Mouse (Mus musculus) liver, postnatal 0 days (tissue): ENCODE results near the gene Wdr20. TPM values are rescaled to one million over a fixed set of nuclear protein-coding genes. Genes with fewer than 3 reads are reported as not detected.
"Not testable (repeated sequence)": the region's sequence is repeated elsewhere in the genome, so short reads cannot be mapped to it uniquely, and the experiment has no call there.

Source experiments
- ATAC-seq: fragments of 200-750 bp; cut with Nextera tagmentation; 2 replicates; pipeline ENCODE4 v1.8.0; 2017; ENCODE audit warnings: mild to moderate bottlenecking, moderate library complexity
- DNase-seq: peaks from one replicate; pipeline ENCODE4 v3.0.0-alpha.2; 2016
- H3K27ac ChIP-seq: fragments of 300-500 bp; sonication (generic); 2 replicates; pipeline ENCODE4 v1.5.1; 2014; ENCODE audit warnings: antibody characterized with exemption, moderate library complexity, mild to moderate bottlenecking, low read depth
- H3K27me3 ChIP-seq: fragments of 300-500 bp; sonication (generic); 2 replicates; pipeline ENCODE4 v1.6.1; 2014; ENCODE audit warnings: low read length, control low read depth, mixed read lengths; ENCODE audit not compliant: insufficient read depth
- H3K36me3 ChIP-seq: fragments of 300-500 bp; sonication (generic); replicated peaks from 2 replicates; pipeline ENCODE4 v1.6.1; 2014; ENCODE audit warnings: mild to moderate bottlenecking, control low read depth, low read length, moderate library complexity, mixed read lengths; ENCODE audit not compliant: insufficient read depth
- H3K4me1 ChIP-seq: fragments of 300-500 bp; sonication (generic); 2 replicates; pipeline ENCODE4 v1.6.1; 2014; ENCODE audit warnings: antibody characterized with exemption, mild to moderate bottlenecking, control low read depth; ENCODE audit not compliant: insufficient read depth
- H3K4me2 ChIP-seq: fragments of 300-500 bp; sonication (generic); 2 replicates; pipeline ENCODE4 v1.6.1; 2014; ENCODE audit warnings: low read depth, mild to moderate bottlenecking, low read length, moderate library complexity, mixed read lengths
- H3K4me3 ChIP-seq: fragments of 300-500 bp; sonication (generic); 2 replicates; pipeline ENCODE4 v1.5.1; 2014; ENCODE audit warnings: low read depth, low read length
- H3K9ac ChIP-seq: fragments of 300-500 bp; sonication (generic); replicated peaks from 2 replicates; pipeline ENCODE4 v1.6.1; 2014; ENCODE audit warnings: mild to moderate bottlenecking, moderate library complexity
- H3K9me3 ChIP-seq: fragments of 300-500 bp; sonication (generic); 2 replicates; pipeline ENCODE4 v1.6.1; 2016; ENCODE audit warnings: mild to moderate bottlenecking, control low read depth, low read length, mixed read lengths
- CTCF ChIP-seq: sonication (generic); IDR thresholded peaks from 2 replicates; pipeline ENCODE4 v1.5.1; 2016; ENCODE audit warnings: antibody characterized with exemption, low read depth
- EP300 ChIP-seq: IDR thresholded peaks from 2 replicates; pipeline ENCODE4 v1.6.1; 2016; ENCODE audit warnings: antibody characterized with exemption, low read depth, mild to moderate bottlenecking
- WGBS: fragments of 180-500 bp; shearing (Covaris S2); extraction: QIAGEN DNeasy Blood & Tissue Kit; methylation state at CpG from one replicate; pipeline ENCODE4 v1.1.7; 2014; ENCODE audit not compliant: insufficient replicate concordance; 5-methylcytosine and 5-hydroxymethylcytosine counted together
- polyA plus RNA-seq: library from polyadenylated mRNA; unstranded; fragments of >200 nt; fragmentation: Nextera tagmentation; extraction: Ambion mirVana; gene quantifications from 2 replicates; pipeline ENCODE4 v1.2.1, GENCODE M21; 2015

Wdr20 gene
- polyA plus RNA-seq, 1 experiment from 2014 or later = 6.4 TPM

DNA sequence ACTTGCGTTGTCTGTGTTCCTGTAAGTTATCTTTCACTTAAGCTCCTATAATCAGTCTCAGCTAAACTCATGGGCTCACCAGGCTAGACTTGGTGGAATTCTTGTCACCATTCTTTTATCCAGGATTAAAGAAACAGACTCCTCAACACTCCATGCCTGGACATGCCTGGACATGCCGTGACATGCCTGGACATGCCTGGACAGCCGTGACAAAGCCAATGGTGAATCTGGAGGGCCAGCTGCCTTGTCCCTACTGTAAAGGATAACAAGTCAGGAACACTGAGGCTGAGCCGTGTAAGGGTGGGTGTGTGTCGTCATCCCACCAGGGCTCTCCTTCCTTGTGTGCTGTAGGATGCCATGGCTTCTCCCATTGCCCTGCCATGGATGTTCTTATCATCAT is 12.7 kb upstream of the Wdr20 start:
- no peak for ATAC-seq
- 84% methylated on average over 5 of the region's 5 CpGs for WGBS
- Histone ChIP-seq H3K4me3 (no peak overlapping the region), H3K36me3 (no peaks in the 10 kb centered on the region), H3K4me2 (no peak overlapping the region), H3K27ac (no peak overlapping the region), H3K9ac (no peak overlapping the region), H3K9me3 (no peaks in the 10 kb centered on the region), H3K27me3 (no peaks in the 10 kb centered on the region), H3K4me1 (no peaks in the 10 kb centered on the region)
- TF ChIP-seq CTCF (no peak), EP300 (no peak)
- DNase-seq = no peak

DNA sequence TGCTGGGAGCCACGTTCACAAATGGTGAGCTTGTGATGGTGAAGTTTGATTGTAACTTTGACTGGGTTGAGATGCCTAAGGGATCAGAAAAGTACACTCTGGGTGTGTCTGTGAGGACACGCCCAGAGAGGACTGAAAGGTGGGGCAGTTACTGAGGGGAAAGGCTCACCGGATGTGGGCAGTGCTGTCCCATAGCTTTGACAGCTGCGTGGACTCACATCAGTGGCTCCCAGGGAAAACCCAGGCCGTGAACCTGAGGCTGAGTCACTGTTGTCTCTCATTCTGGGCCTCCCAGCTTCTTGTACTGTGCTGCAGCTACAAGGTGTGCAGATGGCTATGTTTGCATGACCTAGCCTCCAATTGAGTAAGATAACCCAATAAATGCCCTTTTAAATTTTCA is 12.3 kb upstream of the Wdr20 start:
- no peak overlapping the region for H3K4me2 ChIP-seq
- TF ChIP-seq EP300 (no peak), CTCF (no peak)
- 68% methylated on average over 5 of the region's 5 CpGs for WGBS
- no peaks in the 10 kb centered on the region for H3K27me3 ChIP-seq
- H3K9ac ChIP-seq = no peak overlapping the region
- ATAC-seq = no peak
- no peaks in the 10 kb centered on the region for H3K36me3 ChIP-seq
- H3K4me3 ChIP-seq = no peak overlapping the region
- DNase-seq = no peak
- no peaks in the 10 kb centered on the region for H3K9me3 ChIP-seq
- H3K4me1 ChIP-seq = no peaks in the 10 kb centered on the region
- H3K27ac ChIP-seq = no peak overlapping the region

DNA sequence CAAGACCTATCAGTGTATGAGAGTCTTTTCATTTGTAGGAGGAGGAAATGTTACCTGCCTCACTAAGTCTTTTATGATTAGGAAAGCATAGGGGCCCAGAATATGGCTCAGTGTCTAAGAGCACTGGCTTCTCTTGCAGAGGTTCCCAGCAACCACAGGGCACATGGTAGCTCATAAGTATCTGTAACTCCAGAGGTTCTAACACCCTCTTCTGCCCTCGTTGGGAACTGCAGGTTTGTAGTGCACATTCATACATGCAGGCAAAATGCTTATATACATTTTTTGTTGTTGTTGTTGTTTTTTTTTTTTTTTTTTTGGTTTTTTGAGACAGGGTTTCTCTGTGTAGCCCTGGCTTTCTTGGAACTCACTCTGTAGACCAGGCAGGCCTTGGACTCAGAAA is 11.3 kb upstream of the Wdr20 start:
- H3K9me3 ChIP-seq = no peaks in the 10 kb centered on the region
- TF ChIP-seq CTCF (peak; percentile 13; the same call in 1 of the 2 replicates), EP300 (no peak)
- no peaks in the 10 kb centered on the region for H3K4me1 ChIP-seq
- no peak overlapping the region for H3K4me2 ChIP-seq
- 32% methylated on average over 1 of the region's 1 CpGs for WGBS
- DNase-seq (no peak), ATAC-seq (no peak)
- no peaks in the 10 kb centered on the region for H3K27me3 ChIP-seq
- no peak overlapping the region for H3K4me3 ChIP-seq
- no peak overlapping the region for H3K9ac ChIP-seq
- H3K36me3 ChIP-seq = no peaks in the 10 kb centered on the region
- no peak overlapping the region for H3K27ac ChIP-seq

DNA sequence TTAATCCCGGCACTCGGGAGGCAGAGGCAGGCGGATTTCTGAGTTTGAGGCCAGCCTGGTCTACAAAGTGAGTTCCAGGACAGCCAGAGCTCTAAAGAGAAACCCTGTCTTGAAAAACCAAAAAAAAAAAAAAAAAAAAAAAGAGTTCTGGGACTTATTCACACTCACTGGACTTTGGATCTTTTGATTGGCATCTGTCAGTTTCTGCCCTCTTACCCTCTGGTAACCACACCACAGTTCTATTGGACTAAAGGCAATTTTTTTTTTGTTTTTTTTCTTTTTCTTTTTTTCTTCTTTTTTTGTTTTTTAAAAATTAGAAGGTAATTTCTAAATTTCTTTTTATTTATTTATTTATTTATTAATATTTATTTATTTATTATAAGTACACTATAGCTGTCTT is 4.5 kb upstream of the Wdr20 start:
- not testable (repeated sequence) for H3K27ac ChIP-seq, H3K4me3 ChIP-seq, H3K4me1 ChIP-seq, H3K4me2 ChIP-seq, H3K36me3 ChIP-seq, H3K9me3 ChIP-seq, H3K9ac ChIP-seq, ATAC-seq, DNase-seq, H3K27me3 ChIP-seq
- 85% methylated on average over 3 of the region's 3 CpGs for WGBS

DNA sequence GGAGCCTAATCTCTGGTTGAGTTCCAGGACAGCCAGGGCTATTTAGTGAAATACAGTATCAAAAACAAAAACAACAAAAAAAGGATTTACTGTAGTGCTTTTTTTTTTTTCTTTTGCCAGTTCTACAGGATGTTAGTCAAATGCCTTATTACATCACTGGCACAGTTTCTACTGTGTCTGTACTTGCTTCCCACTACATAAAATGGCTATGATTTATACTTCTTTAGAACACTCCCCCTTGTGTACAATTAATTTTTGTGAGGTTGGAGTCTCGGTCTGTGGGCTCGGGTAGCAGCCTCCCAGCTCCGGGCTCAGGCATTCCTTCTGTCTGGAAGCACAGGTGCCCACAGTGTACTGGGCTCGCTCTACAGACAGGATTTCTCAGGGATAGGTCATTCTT is 1.1 kb upstream of the Wdr20 start:
- Histone ChIP-seq H3K4me1 (peaks cover 16% of the 10 kb centered on the region), H3K9ac (no peak overlapping the region)
- no peak for DNase-seq

DNA sequence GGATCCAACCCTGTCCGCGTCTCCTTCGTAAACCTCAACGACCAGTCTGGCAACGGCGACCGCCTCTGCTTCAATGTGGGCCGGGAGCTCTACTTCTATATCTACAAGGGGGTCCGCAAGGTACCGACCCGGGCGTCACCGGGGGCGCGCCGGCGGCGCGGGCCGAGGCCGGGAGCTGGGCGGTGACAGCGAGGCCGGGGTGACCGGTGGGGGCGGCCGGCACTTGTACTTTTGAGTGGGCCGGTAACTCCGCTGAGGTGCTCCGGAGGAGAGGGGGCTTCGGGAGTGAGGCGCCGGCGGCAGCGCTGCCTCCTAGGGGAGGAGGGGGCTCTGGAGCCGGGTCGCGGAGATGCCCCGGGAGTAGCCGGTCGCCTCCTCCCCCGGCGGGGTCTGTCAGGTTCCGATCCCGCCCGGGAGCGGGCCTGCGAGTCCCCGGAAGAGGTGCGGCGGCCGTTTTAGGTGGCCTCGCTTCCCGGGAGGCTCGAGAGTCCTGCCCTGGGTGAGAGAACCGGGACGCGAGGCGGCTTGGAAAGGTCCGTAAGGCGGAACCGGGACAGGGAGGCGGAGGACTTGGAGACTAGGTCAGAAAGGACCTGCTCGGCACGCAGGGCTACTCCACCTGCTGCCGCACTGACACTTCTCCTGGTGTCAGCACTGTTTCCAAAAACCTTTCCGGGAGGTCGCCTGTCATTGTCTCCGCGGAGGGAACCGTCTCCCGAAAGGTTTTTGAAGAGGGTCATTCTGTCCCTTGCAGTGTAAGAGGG is 596 bp downstream of the Wdr20 start:
- Histone ChIP-seq H3K27me3 (no peaks in the 10 kb centered on the region), H3K9ac (peak overlapping the region; percentile 99), H3K36me3 (peaks cover 5% of the 10 kb centered on the region), H3K4me3 (peak overlapping the region; percentile 100), H3K27ac (peak overlapping the region; percentile 84), H3K9me3 (no peaks in the 10 kb centered on the region), H3K4me2 (peak overlapping the region; percentile 99), H3K4me1 (peaks cover 16% of the 10 kb centered on the region)
- 0% methylated on average over 67 of the region's 72 CpGs for WGBS
- DNase-seq = peak; percentile 57
- TF ChIP-seq CTCF = no peak
- no peak for TF ChIP-seq EP300
- peak; percentile 46 for ATAC-seq

More for the DNA sequence above, 1.1 kb upstream of the Wdr20 start:
- no peak for TF ChIP-seq CTCF
- TF ChIP-seq EP300 = no peak
- Histone ChIP-seq H3K27me3 (no peaks in the 10 kb centered on the region), H3K9me3 (no peaks in the 10 kb centered on the region), H3K36me3 (no peaks in the 10 kb centered on the region), H3K4me2 (peak overlapping the region; percentile 99), H3K4me3 (peak overlapping the region; percentile 100), H3K27ac (no peak overlapping the region)
- no peak for ATAC-seq
- 17% methylated on average over 4 of the region's 4 CpGs for WGBS
